Mouse (Mus musculus) retina, postnatal 7 days (tissue): ENCODE measurements around the gene Calcrl.

Source experiments
- DNase-seq: peaks from one replicate; pipeline ENCODE4 v3.0.0-alpha.2; 2012; ENCODE audit warnings: low read depth, low spot score

Gene Calcrl

GRCm38 (mm10) chr2:84316185-84316805, 108.9 kb downstream of the Calcrl start:
- no peak for DNase-seq

- DNase-seq, result no peak
Measured at GRCm38 (mm10) chr2:84296517-84296916, 128.7 kb downstream of the Calcrl start.

- DNase-seq, result no peak
Measured at GRCm38 (mm10) chr2:84295068-84295467, 130.1 kb downstream of the Calcrl start.

GRCm38 (mm10) chr2:84294611-84295010, 130.6 kb downstream of the Calcrl start:
- no peak for DNase-seq

GRCm38 (mm10) chr2:84292351-84293000, 132.7 kb downstream of the Calcrl start:
- no peak for DNase-seq

GRCm38 (mm10) chr2:84288940-84289557, 136.2 kb downstream of the Calcrl start:
- DNase-seq, result no peak
